Mouse (Mus musculus) fat pad, adult 2 months (tissue): ENCODE measurements around the gene D16Ertd472e.
"Not testable (repeated sequence)": the region's sequence is repeated elsewhere in the genome, so short reads cannot be mapped to it uniquely, and the experiment has no call there.

Source experiments
- DNase-seq: peaks from one replicate; pipeline ENCODE4 v3.0.0-alpha.2; 2011; ENCODE audit warnings: low read depth, low spot score; ENCODE audit errors: extremely low read depth

D16Ertd472e gene

DNA sequence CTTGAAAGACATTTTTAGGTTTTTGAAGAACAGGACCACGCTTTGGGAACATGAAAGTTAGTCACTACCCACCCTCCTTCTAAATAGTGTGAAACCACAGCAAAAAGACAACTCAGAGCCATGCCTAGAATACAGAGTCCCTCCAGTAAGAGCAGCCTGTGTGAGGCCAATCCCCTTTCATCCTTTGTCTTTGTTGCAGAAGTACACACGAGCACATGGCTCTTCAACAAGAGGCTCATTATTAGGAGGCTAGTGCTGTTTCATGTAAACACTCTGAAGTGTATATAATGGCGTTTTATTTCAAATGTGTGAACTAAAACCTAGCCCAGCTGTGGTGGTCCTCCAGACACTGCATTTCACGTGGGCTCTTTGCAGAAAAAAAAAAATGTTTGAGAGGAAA lies 3.5 kb downstream of the D16Ertd472e start:
- no peak for DNase-seq

DNA sequence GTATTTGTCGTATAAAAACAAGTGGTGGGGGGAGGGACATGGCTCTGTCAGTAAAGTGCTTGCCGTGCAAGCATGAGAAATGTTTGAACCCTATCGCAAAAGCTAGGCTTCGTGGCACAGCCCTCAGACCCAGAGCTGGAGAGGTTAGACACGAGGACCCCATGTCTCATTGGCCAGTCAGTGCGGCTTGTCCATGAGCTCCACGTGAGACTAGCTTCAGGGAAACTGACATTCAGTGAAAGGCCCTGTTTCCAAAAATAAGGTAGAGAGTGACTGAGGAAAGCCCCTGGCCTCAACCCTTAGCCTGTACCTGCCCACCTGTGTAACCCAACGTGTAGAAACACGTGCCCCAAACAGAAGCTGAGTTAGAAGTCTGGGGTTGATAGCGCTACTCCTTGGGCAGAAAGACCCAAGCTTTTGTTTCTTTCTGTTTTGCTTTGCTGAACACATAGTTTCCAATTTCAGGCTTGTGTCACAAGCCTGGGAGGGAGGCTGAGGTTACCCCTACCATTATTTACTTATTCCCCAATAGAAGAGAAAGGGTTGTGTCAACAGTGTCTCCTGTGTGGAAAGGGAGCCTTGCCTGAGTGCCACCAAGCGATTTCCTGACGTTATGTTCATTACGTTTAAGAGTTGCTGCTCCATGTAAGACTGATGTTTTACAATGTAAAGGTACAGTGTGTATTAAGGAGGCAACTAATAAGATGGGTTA lies 12.2 kb downstream of the D16Ertd472e start:
- DNase-seq, result no peak

DNA sequence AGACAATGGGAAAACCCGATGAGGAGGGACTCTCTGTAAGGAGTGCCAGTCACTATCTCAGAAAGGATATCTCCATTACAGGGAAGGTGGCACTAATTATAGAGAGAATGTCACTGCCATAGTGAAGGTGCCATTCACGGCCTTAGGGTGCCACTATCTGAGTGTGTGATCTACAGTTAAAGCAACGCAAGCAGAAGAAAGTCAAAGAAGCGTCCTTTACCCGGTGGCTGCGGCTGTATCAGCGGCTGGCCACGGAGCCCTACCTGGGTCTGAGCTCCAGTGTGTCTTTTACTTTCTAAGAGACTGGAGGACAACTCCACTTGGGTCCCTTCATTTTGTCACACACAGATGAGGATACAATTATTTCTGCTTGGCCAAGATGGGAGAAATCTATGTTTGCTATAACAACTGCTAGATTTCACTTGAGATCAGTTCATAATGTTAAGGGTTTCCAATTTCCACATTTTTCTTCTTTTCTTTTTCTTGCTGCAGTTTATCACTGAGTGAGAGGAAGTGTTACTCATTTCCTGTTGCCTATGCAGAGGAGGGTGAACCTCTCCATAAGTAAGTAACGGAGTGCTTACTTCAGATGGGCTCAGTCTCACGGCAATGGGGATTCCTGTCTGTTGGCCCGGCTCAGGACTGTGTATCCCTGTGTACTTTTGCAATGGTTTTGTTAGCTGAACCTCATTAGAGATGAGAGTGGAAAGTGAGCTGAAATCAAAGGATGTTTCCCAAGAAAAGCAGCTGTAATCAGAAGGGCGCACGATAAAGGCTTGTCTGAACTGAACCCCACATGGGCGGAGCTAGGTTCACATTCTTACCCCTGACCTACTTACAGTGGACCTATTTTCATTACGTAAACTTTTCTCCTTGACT lies 13.2 kb downstream of the D16Ertd472e start:
- no peak for DNase-seq

DNA sequence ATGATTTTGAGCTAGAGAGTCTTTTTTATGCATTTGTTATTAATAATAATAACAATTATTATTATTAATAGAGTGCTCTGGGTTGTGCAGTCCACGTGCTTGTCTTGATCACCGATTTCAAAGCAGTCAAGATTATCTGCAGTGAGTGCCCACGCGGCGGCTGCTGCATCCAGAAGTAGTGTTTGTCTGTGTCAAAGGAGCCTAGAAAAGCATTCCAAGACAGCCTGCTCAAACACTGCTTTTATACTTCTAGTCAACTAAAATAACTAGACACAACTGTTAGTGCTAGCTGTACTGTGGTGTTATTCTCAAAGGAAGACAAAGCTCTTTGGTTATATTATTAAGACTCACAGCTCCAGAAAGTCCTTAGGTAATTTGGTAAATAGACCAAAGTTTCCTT lies 15.9 kb downstream of the D16Ertd472e start:
- DNase-seq, result no peak

DNA sequence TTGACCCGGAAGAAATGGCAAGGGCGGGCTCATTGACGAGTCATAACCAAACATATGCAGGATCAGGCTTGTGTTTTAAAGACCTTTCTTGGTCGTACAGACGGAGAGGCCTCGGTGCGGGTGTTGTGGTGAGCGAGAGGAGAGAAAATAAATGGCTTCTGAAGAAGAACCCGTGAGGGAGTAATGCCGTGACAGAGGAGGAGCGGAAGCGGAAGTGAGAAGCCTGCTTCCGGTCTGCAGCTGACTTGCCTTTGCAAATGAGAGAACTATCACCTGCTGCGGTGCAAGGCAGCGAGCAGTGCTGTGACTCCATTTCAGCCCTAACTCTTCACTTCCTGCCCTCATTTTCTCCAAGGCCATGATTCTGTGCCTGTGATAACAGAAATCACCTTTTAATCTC lies 16.4 kb downstream of the D16Ertd472e start:
- no peak for DNase-seq

DNA sequence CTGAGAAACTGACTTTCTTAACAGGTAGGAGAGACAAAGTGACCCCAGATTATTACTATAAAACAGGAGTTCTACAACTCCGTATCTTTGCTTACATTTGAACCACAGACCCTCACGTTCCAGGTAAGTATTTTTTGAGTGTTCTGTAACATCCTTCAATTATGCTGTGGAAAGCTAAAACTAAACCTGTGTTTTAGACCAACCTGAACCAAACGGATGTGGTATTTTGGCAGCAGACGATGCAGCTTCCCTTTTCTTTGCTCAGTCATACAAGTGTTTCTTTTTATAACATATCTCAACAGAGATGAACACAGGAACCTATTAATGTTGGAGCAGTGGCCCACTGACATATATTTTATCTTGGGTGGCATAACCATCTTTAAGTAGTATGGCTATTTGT lies 18.9 kb downstream of the D16Ertd472e start:
- no peak for DNase-seq

DNA sequence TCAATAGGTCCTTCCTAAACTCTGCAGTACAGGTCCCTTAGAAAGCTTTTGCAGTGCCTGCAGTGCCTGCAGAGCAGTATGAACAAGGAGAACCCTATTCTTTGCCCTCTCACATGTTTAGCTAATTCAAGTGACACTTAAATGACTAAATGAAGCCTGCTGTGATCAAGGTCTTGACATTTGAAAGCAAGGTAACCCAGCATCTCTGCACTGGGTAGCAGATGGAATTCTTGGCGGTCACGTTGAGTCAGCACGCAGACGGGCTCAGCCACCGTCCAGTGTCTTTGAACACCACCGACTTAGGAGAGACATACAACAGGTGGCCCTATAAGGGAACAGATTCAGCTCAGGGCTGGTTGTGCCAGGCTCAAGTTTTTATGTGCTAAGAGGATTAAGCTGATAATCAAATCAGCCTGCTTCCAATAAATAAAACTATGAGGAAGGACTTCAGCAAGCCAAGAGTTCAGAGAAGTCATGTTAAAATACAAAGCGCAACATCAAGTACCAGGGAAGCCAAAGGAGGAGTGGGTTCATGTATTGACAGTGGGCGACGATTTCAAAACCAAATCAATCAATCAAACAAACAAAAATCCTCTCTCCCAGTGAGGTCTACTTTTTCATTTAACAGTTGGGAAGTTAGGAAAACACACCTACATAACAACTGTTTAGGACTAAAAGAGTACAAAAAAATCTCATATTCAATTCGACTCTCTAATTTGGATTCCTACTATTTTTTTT lies 21.4 kb downstream of the D16Ertd472e start:
- DNase-seq, result no peak

DNA sequence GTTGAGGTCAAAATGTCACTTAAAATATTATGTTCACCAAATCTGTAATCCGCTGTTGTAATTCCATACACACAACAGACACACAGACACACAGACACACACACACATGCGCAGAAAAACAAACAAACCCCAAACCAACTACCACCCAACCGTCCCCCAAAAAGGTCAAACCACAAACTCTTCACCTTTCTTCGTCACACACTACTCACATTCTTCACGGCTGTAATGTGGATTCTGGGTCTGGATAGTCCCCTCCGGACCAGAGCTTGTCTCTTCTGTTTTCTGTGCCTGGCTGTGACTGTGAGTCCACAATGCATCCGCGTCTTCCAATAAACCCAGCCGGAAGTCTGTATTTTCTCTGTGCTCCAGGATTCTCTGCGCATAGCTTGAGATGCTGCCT lies 29.1 kb downstream of the D16Ertd472e start:
- DNase-seq, result no peak

DNA sequence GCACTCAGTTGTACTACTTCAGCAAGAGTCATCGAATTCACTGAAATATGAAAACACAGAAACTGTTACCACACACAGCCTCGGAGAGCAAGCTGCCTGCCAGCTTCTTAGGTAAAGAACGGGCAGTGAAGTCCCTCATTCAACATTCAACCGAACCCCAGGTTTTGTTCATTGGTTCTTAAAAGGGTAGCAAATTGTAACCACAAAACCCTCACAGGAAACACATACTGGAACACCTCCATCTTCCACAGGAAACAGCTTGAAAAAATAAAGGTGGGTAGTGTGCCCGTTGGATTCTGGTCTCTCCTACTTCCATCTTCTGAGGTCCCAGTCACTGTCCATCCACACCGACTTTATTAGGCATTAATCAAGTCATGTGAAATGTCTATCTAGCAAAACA lies 30.0 kb downstream of the D16Ertd472e start:
- DNase-seq, result no peak

DNA sequence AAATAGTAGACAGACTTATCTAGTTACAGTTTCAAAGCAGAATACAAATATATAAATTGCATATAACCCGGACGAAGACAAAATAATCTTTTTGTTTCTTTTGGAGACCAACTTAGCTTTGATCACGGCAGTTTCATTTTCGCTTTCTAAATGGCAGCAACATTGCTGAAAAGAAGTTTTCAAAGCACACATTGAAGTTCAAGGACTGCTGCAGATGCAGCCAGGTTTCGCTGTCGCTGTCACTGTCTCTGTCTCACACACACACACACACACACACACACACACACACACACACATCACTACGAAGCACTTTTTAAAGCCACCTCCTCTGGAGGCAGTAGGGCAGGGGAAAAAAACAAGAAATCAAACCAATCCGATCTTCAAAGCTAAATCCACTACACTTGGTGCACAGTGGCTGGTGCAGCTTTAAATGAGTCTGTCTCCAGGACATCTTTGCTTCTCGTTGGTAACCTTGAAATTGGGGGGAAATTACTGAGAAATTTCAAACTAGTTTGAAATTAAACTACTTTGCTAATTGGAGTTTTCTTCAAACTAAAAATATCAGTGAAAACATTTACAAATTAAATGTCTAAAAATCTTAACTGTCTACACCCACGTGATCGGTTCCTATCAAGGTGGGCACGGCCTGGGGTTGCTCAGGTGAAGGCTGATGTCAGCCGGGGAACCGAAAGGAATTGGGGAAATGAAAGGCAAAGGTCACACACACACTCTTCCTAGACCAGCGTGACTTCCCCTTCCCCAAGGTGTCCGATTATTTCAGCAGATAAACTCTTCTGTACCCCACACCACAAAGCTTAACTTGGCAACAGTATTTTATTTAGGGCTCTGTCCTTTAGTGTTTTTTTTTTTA lies 35.9 kb downstream of the D16Ertd472e start:
- no peak for DNase-seq

DNA sequence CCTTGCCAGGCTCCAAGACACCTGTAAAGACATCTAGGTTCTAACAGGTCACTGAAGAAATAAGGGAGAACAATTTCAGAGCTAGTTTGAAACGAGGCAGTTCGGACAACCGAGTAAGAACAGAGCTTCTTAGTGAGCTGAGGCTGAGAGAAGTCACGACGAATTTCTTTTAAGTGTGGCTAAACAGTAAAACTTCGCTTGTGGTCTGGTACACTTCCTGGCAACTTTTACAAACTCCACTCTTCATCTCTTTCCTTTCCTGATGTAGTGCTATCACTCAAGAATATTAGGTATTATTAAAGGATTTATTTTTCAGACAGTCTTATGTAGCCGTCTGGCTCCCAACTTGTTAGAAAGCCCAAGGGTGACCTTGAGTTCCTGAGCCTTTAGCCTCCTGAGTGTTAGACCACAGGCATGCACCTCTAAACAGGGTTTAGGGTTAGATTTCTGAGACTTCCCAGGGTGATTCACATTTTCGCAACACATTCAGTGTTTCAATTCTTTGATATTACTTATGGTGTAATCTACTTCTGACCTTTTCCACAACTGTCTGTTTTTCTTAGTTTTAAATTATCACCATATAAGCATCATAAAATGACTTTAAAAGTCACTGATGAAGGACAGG lies 38.6 kb downstream of the D16Ertd472e start:
- DNase-seq, result no peak

DNA sequence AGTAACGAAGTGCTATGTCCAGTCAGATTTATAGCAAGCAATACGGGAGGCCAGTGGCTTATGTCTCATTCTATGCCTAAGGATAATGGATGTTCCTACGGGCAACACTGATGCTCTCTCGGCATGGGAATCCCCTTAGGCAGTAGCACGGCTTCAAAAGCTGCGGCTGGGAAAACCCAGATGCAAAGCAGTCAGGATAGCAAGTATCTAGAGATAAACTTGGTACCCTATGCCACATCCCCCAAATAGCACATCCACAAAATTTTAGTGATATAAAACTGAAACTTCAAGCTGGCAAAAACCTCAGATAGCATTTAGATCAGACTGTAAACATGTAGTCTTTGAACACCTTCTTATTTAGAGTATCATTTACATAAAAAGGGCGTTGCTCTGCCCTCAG lies 39.2 kb downstream of the D16Ertd472e start:
- no peak for DNase-seq

DNA sequence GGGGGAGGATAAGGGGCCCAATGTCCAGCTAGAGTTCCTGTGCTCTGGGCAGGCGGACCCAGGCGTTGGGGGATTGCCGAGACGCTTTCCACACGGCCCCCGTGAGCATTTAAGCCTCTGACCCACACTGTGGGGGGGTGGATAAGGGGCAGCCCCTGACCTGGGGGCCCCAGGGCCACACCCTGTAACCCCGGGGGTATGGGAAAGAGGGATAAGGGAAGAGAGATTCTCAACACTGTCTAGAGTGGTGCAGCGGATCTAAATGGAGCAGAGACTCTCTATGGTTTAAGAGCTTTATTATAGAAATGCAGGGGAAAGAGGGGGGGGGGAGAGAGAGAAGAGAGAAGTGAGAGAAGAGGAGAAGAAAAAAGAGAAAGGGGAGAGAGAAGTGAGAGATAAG lies 42.0 kb downstream of the D16Ertd472e start:
- DNase-seq, result no peak

DNA sequence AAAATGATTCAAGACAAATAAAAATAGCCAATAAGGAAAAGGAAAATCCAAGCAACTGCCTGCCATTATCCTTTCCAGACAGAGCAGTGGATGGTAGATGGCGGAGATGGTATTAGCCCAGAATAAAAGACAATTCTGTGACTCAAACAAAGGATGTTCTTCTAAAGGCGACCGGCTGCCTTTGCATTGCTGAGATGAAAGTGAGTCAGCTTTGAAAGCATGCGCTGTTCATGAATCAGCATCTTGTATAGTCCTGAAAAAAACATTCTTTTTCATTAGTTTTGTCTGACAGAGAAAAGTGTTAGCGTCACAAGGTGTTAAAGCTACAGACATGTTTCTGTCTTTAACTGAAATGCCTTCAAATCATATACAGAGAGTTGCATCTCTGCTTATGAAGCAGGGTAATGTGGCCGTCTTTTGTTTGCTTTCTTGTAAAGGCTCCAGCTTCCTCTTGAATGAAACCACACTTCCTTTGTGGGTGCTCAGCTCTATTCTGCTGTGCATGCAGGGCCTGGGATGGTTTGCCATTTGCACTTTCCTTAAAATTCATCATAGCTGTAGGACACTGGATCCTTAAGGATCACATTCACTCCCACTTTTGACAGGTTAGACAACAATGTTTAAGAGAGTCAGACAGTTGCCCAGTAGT lies 44.4 kb downstream of the D16Ertd472e start:
- DNase-seq, result no peak

DNA sequence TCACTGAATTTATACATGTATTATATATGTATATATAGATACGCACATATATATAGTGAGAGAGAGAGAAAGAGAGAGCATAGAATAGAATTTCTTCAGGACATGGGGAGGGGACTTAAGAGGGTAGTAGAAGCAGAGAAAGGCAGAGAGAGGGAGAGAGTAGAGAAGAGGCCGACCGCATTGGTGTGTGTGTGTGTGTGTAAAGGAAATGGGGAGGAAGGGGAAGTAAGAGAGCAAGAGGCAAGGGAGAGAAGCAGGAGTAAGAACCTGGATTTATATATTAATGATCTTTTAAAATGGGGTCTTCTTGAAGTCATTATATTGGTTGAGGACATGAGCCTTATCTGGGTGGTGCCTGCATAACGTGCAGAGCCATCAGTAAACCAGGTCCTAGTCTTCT lies 53.5 kb downstream of the D16Ertd472e start:
- no peak for DNase-seq

DNA sequence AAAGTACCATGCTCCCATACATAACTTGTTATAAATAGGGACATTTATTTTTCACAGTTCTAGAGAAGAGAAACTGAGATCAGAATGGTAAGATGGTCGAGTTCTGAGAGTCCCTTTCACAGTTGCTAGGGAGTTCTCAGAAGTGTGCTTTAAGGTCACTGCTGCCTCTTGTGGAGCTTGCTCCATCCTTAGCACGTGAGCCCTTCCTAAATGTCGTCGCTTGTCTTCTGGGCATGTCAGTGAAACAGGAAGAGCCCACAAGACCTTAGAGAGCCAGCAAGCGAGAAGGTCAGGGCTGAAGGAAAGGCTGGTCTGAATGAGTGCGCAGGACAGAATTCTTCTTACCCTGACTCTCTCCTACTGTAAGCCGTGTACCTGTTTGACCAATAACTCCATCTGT lies 57.8 kb downstream of the D16Ertd472e start:
- no peak for DNase-seq

DNA sequence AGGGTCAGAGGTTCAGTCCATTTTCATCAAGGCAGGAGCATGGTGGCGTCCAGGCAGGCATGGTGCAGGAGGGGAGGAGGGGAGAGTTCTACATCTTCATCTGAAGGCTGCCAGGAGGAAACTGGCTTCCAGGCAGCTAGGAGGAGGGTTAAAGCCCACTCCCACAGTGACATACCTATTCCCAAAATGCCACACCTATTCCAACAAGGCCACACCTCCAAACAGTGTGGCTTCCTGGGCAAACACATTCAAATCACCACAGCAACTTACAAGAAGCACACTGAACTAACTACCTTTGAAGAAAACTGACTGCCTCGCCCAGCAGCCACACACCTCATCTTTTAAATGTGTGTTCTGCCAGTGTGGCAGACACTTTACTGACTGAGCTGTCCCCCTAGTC lies 59.3 kb downstream of the D16Ertd472e start:
- DNase-seq, result no peak

DNA sequence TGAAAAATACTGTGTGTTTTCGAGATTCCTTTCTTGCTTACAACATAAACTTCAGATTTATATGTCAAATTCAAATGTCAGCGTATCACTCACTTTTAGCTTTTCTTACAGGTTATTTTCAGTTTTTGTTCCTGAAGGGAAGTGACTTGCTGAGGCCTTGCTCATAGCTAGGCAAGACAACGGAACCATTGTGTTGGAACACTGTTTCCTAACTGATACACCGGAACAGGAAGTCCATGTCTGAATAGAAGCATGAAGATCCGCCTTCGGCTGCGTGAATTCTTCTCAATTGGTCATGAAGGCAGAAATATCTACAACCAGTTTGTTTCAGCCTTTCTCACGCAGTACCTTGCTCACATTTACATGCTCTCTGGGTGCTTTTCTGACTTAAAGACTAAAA lies 65.0 kb downstream of the D16Ertd472e start:
- DNase-seq, result no peak

DNA sequence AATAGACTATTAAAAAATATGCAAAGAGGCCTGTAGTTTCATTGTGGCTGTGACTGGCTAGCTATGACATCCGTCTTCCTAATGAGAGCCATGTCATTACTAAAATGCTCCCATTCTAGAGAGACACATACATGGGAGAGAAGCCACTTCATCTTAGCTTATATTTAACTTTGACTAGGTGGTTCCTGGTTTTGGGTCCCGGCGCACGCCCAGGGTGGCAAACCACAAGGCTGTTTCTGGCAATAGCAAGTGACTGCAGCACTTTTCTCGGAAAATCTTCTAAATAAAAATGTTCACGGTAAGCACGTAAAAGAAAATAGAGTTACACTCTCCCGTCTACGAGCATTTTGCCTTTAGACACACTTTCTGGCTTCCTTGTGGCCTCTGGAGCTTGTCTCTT lies 74.0 kb downstream of the D16Ertd472e start:
- no peak for DNase-seq

DNA sequence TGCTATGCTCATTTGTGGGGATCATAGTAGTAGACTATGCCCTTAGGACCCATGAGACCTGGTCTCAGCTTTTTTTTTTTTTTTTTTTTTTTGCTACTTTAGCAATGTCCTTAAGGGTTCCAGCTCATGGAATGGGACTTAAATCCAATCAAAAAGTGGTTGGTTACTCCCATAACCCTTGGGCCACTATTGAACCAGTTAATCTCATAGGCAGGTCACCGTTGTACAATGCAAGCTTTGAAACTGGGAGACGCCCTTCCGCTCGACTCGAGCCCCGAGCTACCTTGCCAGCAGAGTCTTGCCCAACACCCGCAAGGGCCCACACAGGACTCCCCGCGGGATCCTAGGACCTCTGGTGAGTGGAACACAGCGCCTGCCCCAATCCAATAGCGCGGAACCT lies 83.8 kb downstream of the D16Ertd472e start:
- DNase-seq, result not testable (repeated sequence)
